Mouse (Mus musculus) kidney, embryonic 16.5 days (tissue): ENCODE data around the gene Xylb. TPM values are rescaled to one million over a fixed set of nuclear protein-coding genes. Genes with fewer than 3 reads are reported as not detected.

Source experiments
- ATAC-seq: fragments of 200-750 bp; cut with Nextera tagmentation; 2 replicates; pipeline ENCODE4 v1.8.0; 2017; ENCODE audit warnings: moderate TSS enrichment; ENCODE audit not compliant: low FRiP score, low TSS enrichment
- H3K27ac ChIP-seq: fragments of 300-500 bp; sonication (generic); 2 replicates; pipeline ENCODE4 v1.5.1; 2014; ENCODE audit warnings: low read length
- H3K27me3 ChIP-seq: fragments of 300-500 bp; sonication (generic); 2 replicates; pipeline ENCODE4 v1.6.1; 2014; ENCODE audit warnings: low read length, control low read depth, mixed read lengths; ENCODE audit not compliant: insufficient read depth
- H3K36me3 ChIP-seq: fragments of 300-500 bp; sonication (generic); 2 replicates; pipeline ENCODE4 v1.6.1; 2014; ENCODE audit warnings: low read length, control low read depth, mixed read lengths; ENCODE audit not compliant: insufficient read depth
- H3K4me1 ChIP-seq: fragments of 300-500 bp; sonication (generic); 2 replicates; pipeline ENCODE4 v1.6.1; 2014; ENCODE audit warnings: low read length, control low read depth, mixed read lengths; ENCODE audit not compliant: insufficient read depth
- H3K4me2 ChIP-seq: fragments of 300-500 bp; sonication (generic); replicated peaks from 2 replicates; pipeline ENCODE4 v1.6.1; 2014; ENCODE audit warnings: low read depth, low read length
- H3K4me3 ChIP-seq: fragments of 300-500 bp; sonication (generic); 2 replicates; pipeline ENCODE4 v1.5.1; 2014; ENCODE audit warnings: mild to moderate bottlenecking, low read length
- H3K9ac ChIP-seq: fragments of 300-500 bp; sonication (generic); replicated peaks from 2 replicates; pipeline ENCODE4 v1.6.1; 2014; ENCODE audit warnings: low read length
- H3K9me3 ChIP-seq: fragments of 300-500 bp; sonication (generic); 2 replicates; pipeline ENCODE4 v1.6.1; 2016; ENCODE audit warnings: low read length, control low read depth
- WGBS: fragments of 180-500 bp; shearing (Covaris S2); extraction: QIAGEN DNeasy Blood & Tissue Kit; methylation state at CpG from one replicate; pipeline ENCODE4 v1.1.7; 2014; 5-methylcytosine and 5-hydroxymethylcytosine counted together
- polyA plus RNA-seq: library from polyadenylated mRNA; unstranded; fragments of >200 nt; fragmentation: Nextera tagmentation; extraction: Ambion mirVana; gene quantifications from 2 replicates; pipeline ENCODE4 v1.2.1, GENCODE M21; 2015

Xylb gene
- polyA plus RNA-seq, 1 experiment from 2014 or later: 34.7 TPM

DNA sequence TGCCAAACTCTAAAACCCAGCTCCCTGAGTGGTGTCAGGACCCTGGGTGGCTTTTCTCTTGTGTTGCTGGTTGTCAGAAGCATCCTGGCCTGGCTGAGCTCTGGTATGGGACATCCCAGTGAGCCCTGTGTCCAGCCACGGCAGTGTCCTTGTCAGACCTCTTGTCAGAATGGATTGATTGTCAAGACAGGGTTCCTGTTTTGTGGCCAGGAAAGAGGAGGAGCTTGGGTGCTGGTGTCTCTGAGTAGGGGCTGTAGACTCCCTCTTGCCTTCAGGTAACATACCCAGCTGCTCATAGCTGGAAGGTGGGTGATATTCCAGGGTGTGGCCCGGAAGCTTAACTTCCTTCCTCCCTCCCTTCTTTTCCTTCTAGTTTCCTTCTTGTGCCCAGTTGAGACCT lies 78.7 kb downstream of the Xylb start:
- ATAC-seq: no peak
- H3K9ac ChIP-seq: no peak overlapping the region
- no peak overlapping the region for H3K4me3 ChIP-seq
- H3K4me2 ChIP-seq: no peak overlapping the region
- H3K4me1 ChIP-seq: no peaks in the 10 kb centered on the region
- no peaks in the 10 kb centered on the region for H3K27me3 ChIP-seq
- no peak overlapping the region for H3K27ac ChIP-seq
- 75% methylated on average over 2 of the region's 2 CpGs for WGBS
- no peaks in the 10 kb centered on the region for H3K9me3 ChIP-seq
- H3K36me3 ChIP-seq: peaks cover 39% of the 10 kb centered on the region

DNA sequence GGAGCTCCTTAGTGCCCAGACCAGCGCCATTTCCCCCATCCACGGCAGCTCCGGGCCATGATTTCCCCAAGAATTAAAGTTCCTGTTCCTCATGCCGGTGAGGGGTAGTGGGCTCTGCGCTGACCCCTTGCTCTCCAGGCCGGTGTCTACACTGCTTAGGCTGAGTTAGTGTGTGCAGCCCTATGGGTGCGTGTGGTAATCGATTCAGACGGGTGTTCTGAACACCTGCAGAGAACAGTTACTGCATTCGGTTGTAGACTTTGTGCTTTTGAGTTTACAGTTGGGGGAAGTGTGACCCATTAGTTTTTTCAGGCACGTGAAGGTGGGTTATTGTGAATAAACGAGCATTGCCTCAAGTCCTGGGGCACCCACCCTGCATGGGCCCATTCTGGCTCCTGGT lies 80.9 kb downstream of the Xylb start:
- H3K9me3 ChIP-seq: no peaks in the 10 kb centered on the region
- ATAC-seq: no peak
- no peak overlapping the region for H3K27ac ChIP-seq
- H3K36me3 ChIP-seq: peaks cover 26% of the 10 kb centered on the region
- H3K9ac ChIP-seq: no peak overlapping the region
- no peaks in the 10 kb centered on the region for H3K27me3 ChIP-seq
- H3K4me1 ChIP-seq: no peaks in the 10 kb centered on the region
- H3K4me3 ChIP-seq: no peak overlapping the region
- WGBS: 91% methylated on average over 12 of the region's 12 CpGs
- no peak overlapping the region for H3K4me2 ChIP-seq

DNA sequence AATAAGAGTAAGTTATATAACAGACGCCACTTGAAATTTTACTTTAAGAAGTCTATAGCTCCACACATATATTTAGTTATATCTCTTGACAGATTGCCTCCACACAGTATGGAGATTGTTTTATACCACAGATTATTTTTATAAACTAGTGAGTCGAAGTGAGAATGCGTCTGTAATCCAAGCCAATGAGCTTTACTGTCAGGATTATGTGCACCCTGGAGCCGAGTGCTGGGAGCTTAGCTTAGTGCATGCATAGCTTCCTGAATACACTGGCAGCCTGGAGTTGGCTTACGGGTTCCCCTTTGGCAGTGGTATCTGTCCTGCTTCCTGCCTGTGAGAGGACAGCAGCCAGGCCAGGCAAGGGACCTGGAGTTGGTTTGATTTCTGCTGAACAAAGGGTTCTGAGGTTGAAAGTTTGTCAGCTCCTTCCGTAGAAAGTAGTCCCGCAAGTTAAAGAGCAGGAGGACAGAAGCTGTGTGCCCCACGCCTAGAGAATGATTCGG lies 81.4 kb downstream of the Xylb start:
- Histone ChIP-seq H3K27me3 (no peaks in the 10 kb centered on the region), H3K9me3 (no peaks in the 10 kb centered on the region), H3K4me2 (no peak overlapping the region), H3K4me1 (no peaks in the 10 kb centered on the region), H3K36me3 (peaks cover 23% of the 10 kb centered on the region), H3K9ac (no peak overlapping the region), H3K27ac (no peak overlapping the region), H3K4me3 (no peak overlapping the region)
- no peak for ATAC-seq
- WGBS: 91% methylated on average over 9 of the region's 9 CpGs

Other genes with a start within 250 kb of the Xylb start
- 44.0 and 52.4 TPM in 2 replicates for gene Acaa1b, start 200.3 kb upstream of the Xylb start, polyA plus RNA-seq
- gene Gm47289, start 198.2 kb upstream of the Xylb start, polyA plus RNA-seq: not detected in 2 replicates
- 22.1 and 22.9 TPM in 2 replicates for gene Slc22a13, start 148.3 kb upstream of the Xylb start, polyA plus RNA-seq
- 12.2 and 13.2 TPM in 2 replicates for gene Oxsr1, start 35.0 kb upstream of the Xylb start, polyA plus RNA-seq
- gene Acaa1a, start 17.7 kb upstream of the Xylb start, polyA plus RNA-seq: 142 and 152 TPM in 2 replicates
- gene Myd88, start 16.0 kb upstream of the Xylb start, polyA plus RNA-seq: 30.0 and 30.9 TPM in 2 replicates
- gene Slc22a14, start 8.2 kb downstream of the Xylb start, polyA plus RNA-seq: 0.08 and 0.12 TPM in 2 replicates
- gene Acvr2b, start 44.7 kb downstream of the Xylb start, polyA plus RNA-seq: 18.7 and 23.6 TPM in 2 replicates
- 24.8 and 27.9 TPM in 2 replicates for gene Exog, start 87.6 kb downstream of the Xylb start, polyA plus RNA-seq
- 0.13 and 0.25 TPM in 2 replicates for gene Scn5a, start 221.6 kb downstream of the Xylb start, polyA plus RNA-seq